Mouse (Mus musculus) kidney, postnatal 36 days (tissue): ENCODE measurements around the gene Tspan31.
"Not testable (repeated sequence)": the region's sequence is repeated elsewhere in the genome, so short reads cannot be mapped to it uniquely, and the experiment has no call there.

Experiments
- DNase-seq, 2 experiments: peaks; one replicate each; pipeline ENCODE4 v3.0.0; 2021 to 2022; ENCODE audit warnings: mixed read lengths in 2 of 2

Gene Tspan31

GRCm38 (mm10) chr10:127083292-127083914, 13.3 kb upstream of the Tspan31 start:
- DNase-seq, result no peak

- DNase-seq, result no peak
These were observed 12.0 kb upstream of the Tspan31 start for GRCm38 (mm10) chr10:127081996-127082620.

GRCm38 (mm10) chr10:127080901-127081780, 11.1 kb upstream of the Tspan31 start:
- peak in 1 of 2 experiments; percentile 39 for DNase-seq

GRCm38 (mm10) chr10:127079665-127080391, 9.8 kb upstream of the Tspan31 start:
- DNase-seq, result peak in 1 of 2 experiments; percentile 58

- DNase-seq, result peak in 1 of 2 experiments; percentile 54
These were observed 8.9 kb upstream of the Tspan31 start for GRCm38 (mm10) chr10:127078677-127079575.

DNA sequence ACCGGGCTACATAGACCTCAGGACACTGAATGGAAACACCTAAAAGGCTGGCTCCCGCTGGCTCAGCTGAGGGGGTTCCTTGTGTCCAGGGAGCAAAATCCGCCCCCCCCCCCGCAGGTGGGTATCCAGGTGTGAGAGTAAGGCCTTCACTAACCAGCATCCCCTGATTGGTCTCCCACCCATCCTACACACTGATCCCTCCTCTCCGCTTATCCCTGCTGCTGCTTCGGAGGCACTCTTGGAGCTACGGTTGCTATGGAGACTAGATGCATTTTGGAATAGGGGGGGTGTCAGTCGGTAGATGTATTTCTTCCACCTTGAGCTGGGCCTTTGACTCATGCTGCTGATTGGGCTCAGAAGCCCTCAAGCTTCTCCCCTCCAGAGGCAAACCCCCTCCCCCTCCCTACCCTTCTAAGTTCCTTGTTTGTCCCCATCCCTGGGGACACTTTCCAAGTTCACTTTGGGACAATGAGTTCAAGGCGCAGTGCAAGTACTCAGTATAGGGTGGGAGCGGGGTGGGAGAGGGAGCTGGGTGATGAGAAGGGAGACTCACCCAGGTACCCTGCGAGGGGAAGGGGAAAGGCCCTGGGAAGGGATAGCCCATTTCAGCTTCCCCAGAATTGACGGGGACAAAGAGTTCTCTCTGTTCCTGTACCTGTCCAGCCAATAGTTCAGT, 8.1 kb upstream of the Tspan31 start:
- no peak for DNase-seq

DNA sequence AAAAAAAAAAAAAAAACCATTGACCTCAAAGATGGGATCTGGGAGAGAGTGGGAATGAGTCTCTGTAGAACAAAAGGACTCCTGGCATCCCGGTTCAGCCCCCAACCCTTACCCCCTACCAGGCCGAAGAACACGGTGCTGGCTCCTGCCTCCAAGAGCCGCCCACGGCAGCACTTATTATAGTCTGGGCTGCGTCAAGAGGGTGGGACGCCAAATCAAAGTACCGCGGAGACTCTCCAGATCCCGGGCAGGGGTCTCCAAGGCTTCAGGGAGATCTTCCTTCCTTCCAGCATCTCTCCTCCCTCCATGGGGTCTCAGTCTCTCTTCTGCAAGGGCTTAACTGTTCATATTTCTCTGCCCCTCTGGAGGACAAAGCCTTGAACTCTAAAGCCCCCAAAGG, 7.5 kb upstream of the Tspan31 start:
- no peak for DNase-seq

GRCm38 (mm10) chr10:127076082-127076481, 6.0 kb upstream of the Tspan31 start:
- DNase-seq, result no peak

- no peak for DNase-seq
These were observed 5.6 kb upstream of the Tspan31 start for GRCm38 (mm10) chr10:127075651-127076050.

GRCm38 (mm10) chr10:127075080-127075479, 5.0 kb upstream of the Tspan31 start, which contains the start of gene Agap2:
Agap2 (plus strand) TSS chr10:127075284.
- no peak for DNase-seq

DNA sequence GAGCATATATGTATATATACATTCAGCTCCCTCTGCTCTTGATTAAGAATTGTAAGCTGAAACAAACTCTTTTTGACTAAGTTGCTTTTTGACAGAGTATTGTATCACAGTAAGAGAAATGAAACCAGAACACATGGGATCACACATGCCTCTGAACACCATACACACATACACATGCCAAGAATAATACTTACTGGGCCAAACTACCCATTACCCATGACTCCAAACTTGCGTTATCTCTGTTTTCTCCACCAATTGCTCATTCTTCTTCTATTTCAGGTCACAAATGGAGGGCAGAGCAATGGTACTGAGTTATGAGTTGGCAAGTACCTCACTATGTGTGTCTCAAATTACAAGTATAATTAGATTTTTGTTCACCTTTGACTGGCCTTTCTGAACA, 3.9 kb upstream of the Tspan31 start:
- no peak for DNase-seq

DNA sequence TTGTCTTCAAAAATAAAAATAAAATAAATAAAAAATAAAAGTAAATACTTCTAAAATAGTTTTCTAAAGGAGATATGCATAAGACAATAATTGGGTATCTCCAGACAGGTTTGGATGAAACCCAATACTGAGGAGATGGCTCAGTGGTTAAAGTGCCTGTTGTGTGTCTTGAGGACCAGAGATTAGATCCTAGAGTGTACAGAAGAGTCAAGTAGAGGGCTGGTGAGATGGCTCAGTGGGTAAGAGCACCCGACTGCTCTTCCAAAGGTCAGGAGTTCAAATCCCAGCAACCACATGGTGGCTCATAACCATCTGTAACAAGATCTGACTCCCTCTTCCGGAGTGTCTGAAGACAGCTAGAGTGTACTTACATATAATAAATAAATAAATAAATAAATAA, 2.9 kb upstream of the Tspan31 start:
- not testable (repeated sequence) for DNase-seq

DNA sequence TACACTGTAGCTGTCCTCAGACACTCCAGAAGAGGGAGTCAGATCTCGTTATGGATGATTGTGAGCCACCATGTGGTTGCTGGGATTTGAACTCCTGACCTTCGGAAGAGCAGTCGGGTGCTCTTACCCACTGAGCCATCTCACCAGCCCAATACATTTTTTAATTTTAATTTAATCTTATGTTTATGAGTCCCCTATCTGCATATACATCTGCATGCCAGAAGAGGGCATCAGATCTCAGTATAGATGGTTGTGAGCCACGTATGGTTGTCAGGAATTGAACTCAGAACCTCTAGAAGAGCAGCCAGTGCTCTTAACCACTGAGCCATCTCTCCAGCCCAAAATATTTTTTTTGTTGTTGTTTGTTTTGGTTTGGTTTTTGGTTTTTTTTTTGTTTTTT, 2.2 kb upstream of the Tspan31 start:
- DNase-seq, result not testable (repeated sequence)

DNA sequence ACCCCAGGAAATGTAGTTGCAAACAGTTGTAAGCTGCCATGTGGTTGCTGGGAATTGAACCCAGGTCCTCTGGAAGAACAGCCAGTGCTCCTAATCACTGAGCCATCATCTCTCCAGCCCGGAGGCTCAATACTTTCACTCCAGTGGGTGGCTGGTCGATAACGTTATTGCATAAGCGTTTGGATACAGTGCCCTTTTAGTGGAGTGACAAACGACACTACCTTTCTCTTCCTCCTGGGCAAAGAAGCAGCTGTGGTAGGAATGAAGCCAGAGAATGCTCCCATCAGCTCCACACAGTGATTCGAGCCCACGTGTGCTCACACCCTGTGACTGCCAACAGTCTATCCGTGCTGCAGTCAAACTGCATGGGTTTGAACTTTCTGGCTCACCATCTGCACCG, 1.1 kb upstream of the Tspan31 start:
- no peak for DNase-seq

- DNase-seq, result no peak
These were observed 529 bp downstream of the Tspan31 start for GRCm38 (mm10) chr10:127069281-127070189.

GRCm38 (mm10) chr10:127068360-127069038, 1.6 kb downstream of the Tspan31 start:
- DNase-seq, result no peak

- DNase-seq, result no peak
These were observed 3.5 kb downstream of the Tspan31 start for GRCm38 (mm10) chr10:127066519-127067018.

DNA sequence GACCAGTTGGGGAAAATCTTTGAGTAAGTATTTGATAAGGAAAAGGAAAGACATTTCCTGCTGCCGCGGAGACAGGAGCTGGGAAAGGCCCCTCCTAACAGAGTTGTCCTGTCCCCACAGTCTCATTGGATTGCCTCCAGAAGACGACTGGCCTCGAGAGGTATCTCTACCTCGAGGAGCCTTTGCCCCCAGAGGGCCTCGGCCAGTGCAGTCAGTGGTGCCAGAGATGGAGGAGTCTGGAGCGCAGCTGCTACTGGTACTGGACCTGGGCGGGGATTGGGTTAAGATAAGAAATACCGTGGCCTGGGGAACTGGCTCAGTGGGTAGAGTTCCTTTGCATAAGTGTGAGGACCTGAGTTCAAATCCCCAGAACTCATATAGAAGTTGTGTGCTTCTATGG, 4.1 kb downstream of the Tspan31 start:
- DNase-seq, result peak in 1 of 2 experiments; percentile 44
